Mouse (Mus musculus) ES-Bruce4 (cell line): ENCODE measurements around the gene Lce3e. TPM values are rescaled to one million over a fixed set of nuclear protein-coding genes. Genes with fewer than 3 reads are reported as not detected.

Experiments
- H3K27ac ChIP-seq: 2 replicates; pipeline ENCODE4 v1.5.1; 2012; ENCODE audit warnings: low read length, inconsistent platforms; ENCODE audit not compliant: insufficient read depth
- H3K27me3 ChIP-seq: 2 replicates; pipeline ENCODE4 v1.6.1; 2012; ENCODE audit warnings: mild to moderate bottlenecking, low read length, inconsistent platforms; ENCODE audit not compliant: control insufficient read depth, poor library complexity, insufficient read depth, severe bottlenecking
- H3K36me3 ChIP-seq: 2 replicates; pipeline ENCODE4 v1.6.1; 2012; ENCODE audit warnings: inconsistent platforms, mild to moderate bottlenecking, low read length, moderate library complexity; ENCODE audit not compliant: control insufficient read depth, poor library complexity, insufficient read depth, severe bottlenecking
- H3K4me1 ChIP-seq: one replicate; pipeline ENCODE4 v1.8.1; 2011; ENCODE audit warnings: low read length; ENCODE audit not compliant: control insufficient read depth, insufficient read depth
- H3K4me3 ChIP-seq: 2 replicates; pipeline ENCODE4 v1.5.1; 2011; ENCODE audit warnings: low read depth, mild to moderate bottlenecking, low read length
- H3K9ac ChIP-seq: 2 replicates; pipeline ENCODE4 v1.6.1; 2012; ENCODE audit warnings: low read depth, mild to moderate bottlenecking, inconsistent platforms; ENCODE audit not compliant: poor library complexity, severe bottlenecking
- H3K9me3 ChIP-seq: replicated peaks from 2 replicates; pipeline ENCODE4 v1.6.1; 2012; ENCODE audit warnings: mild to moderate bottlenecking, low read length, inconsistent platforms; ENCODE audit not compliant: control insufficient read depth, poor library complexity, insufficient read depth, severe bottlenecking
- CTCF ChIP-seq: IDR thresholded peaks from one replicate; pipeline ENCODE4 v1.8.1; 2011; ENCODE audit warnings: low read depth, low read length
- EP300 ChIP-seq: IDR thresholded peaks from 2 replicates; pipeline ENCODE4 v1.6.1; 2011; ENCODE audit warnings: low read depth, low read length; ENCODE audit not compliant: insufficient read depth
- POLR2A ChIP-seq: IDR thresholded peaks from one replicate; pipeline ENCODE4 v1.8.1; 2011; ENCODE audit warnings: low read length; ENCODE audit not compliant: insufficient read depth
- polyA plus RNA-seq: library from polyadenylated mRNA; stranded (reverse); fragments of >200 nt; gene quantifications from 2 replicates; pipeline ENCODE4 v1.2.4, GENCODE M21; 2011; ENCODE audit warnings: low read depth; ENCODE audit not compliant: missing spikeins, insufficient read depth, insufficient read length

The Lce3e gene
- polyA plus RNA-seq, 1 experiment, result not detected

DNA sequence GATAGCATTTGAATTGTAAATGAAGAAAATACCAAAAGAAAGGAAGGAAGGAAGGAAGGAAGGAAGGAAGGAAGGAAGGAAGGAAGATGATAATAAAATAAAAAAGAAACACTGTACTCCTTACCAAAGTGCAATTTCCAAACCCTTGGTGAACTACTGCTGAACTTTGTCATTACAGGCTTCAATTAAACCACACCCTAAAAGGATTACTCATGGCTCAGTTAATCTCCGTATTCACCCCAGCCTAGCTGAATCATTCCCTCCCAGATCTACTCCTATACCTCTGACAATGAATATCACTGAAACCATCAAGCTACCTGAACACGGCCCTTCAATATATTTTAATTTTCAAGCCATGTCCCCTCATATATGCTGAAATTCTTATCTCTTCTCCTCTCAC lies 11.6 kb downstream of the Lce3e start:
- Histone ChIP-seq H3K4me3 (no peak overlapping the region), H3K4me1 (no peaks in the 10 kb centered on the region)
- TF ChIP-seq CTCF (no peak), EP300 (no peak), POLR2A (no peak)

DNA sequence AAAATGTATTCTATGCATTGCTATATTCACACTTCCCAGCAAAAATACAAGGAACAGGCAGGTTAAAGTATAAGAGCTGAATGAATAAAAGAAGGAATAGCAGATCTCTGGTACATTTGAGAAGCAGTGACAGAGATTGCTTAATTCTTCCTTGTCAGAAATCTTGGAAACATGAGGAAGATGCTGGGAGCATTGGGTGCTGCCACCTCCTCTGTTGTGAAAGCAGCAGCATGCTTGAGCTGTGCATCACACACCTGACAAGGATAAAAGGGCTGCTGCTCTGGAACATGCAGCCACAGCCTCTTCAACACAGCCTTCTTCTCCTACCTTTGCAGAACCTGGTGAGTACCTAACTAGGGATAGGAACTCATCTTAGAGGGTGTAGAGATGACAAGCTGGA lies 25.1 kb downstream of the Lce3e start, which contains the start of gene Lce3f:
Gene Lce3f (plus strand): TSS at position 301 of the 400 bp plus-strand sequence.
- Histone ChIP-seq H3K4me3 (no peak within 1 kb of the TSS), H3K9ac (no peak within 1 kb of the TSS), H3K27ac (no peak within 1 kb of the TSS), H3K4me1 (no peaks in the 10 kb centered on the region), H3K36me3 (no peaks in the 10 kb centered on the region), H3K27me3 (no peaks in the 10 kb centered on the region; the same call in 1 of the 2 replicates), H3K9me3 (no peaks in the 10 kb centered on the region)
- no peak for TF ChIP-seq POLR2A
- TF ChIP-seq EP300, result no peak
- TF ChIP-seq CTCF, result no peak

More for the DNA sequence above, 11.6 kb downstream of the Lce3e start:
- Histone ChIP-seq H3K27ac (no peak overlapping the region), H3K36me3 (no peaks in the 10 kb centered on the region), H3K27me3 (no peaks in the 10 kb centered on the region), H3K9ac (no peak overlapping the region), H3K9me3 (no peaks in the 10 kb centered on the region)

DNA sequence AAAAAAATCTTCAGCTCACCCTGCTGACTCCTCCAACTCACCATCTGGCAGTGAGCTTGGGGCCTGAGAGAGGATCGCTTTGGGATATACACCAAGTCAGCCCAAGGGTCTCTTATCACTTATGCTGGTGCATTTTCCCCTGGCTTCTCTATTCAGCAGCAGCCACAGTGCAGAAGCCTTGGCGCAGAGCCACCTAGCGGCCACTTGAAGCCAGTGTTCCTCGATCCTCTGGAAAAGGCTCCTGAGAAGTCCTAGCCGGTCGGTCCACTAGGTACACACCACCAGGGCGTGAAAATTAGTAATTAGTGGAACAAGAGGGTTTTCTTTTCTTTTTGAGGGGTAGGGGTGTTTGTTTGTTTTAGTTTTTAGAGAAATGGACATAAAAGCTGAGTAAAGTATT lies 31.8 kb downstream of the Lce3e start:
- Histone ChIP-seq H3K9ac (no peak overlapping the region), H3K4me1 (no peaks in the 10 kb centered on the region), H3K27me3 (no peaks in the 10 kb centered on the region)

DNA sequence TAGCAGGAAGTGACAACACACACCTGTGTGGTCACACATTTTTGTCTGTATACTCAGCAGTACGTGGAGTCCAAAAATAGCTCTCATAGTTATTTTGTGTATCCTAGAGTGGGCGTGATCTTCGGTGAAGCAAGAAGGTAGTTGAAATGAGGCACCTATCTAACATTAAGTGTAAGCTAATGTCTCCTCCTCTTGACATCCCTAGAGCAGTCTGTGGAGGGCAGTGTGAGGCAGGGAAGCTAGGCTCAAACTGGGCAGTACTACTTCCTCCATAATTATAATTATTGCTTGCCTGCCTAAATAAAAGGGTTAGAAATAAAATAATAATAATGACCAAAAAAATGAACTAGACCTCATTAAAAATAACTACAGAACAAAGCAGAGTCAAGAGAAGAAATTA lies 33.8 kb downstream of the Lce3e start:
- no peaks in the 10 kb centered on the region for H3K27me3 ChIP-seq
- no peak for TF ChIP-seq CTCF
- TF ChIP-seq EP300, result no peak
- TF ChIP-seq POLR2A, result no peak
- H3K9me3 ChIP-seq, result no peaks in the 10 kb centered on the region
- no peak overlapping the region for H3K9ac ChIP-seq
- no peaks in the 10 kb centered on the region for H3K4me1 ChIP-seq
- no peak overlapping the region for H3K27ac ChIP-seq
- no peak overlapping the region for H3K4me3 ChIP-seq
- no peaks in the 10 kb centered on the region for H3K36me3 ChIP-seq

More for the DNA sequence above, 31.8 kb downstream of the Lce3e start:
- H3K36me3 ChIP-seq, result no peaks in the 10 kb centered on the region
- H3K9me3 ChIP-seq, result no peaks in the 10 kb centered on the region
- no peak overlapping the region for H3K4me3 ChIP-seq
- H3K27ac ChIP-seq, result no peak overlapping the region
- no peak for TF ChIP-seq EP300
- peak; percentile 85 for TF ChIP-seq CTCF
- TF ChIP-seq POLR2A, result no peak

DNA sequence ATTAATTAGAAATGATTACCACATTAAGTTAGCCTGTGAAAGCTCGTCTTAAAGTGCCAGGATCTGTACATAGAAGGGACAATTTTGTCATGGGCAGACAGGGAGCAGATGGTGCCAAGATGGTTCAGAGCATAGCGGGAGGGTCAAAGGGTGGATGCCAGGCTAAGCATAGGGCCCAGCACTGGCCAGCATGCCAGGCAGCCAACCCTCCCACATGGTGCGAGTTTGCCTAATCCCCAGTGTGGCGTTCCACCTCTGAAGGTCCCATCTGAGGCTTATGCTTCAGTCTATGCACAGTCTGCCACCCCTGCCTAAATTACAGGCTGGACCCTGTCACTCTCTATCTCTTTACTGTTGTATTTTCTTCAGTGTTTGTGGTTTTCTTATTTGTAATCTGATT lies 36.0 kb downstream of the Lce3e start:
- H3K4me3 ChIP-seq, result no peak overlapping the region
- no peaks in the 10 kb centered on the region for H3K9me3 ChIP-seq
- no peaks in the 10 kb centered on the region for H3K27me3 ChIP-seq
- no peak for TF ChIP-seq CTCF
- no peak for TF ChIP-seq EP300
- H3K27ac ChIP-seq, result no peak overlapping the region
- H3K36me3 ChIP-seq, result no peaks in the 10 kb centered on the region
- H3K9ac ChIP-seq, result no peak overlapping the region
- H3K4me1 ChIP-seq, result no peaks in the 10 kb centered on the region

DNA sequence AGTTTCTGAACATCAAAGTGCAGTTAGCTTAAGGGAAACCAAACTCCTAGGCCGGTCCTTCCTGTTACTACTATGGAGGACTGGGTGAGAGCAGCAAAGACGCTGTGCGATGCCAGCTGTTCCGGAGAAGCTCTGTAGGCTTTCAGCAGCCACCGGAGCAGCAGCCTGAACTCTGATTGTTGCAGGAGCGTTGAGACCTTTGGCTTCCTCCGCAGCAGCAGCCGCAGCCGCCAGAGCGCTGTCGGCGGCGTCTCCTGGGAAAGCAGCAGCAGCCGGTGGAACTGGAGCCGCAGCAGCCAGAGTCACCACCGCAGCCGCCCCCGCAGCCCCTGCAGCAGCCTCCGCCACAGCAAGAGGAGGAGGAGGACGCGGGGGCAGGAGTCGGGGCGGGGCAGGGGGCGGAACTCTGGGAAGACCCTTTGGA lies 47.5 kb downstream of the Lce3e start:
- no peak for TF ChIP-seq POLR2A
- no peak for TF ChIP-seq EP300
- TF ChIP-seq CTCF, result no peak
- peaks cover 4% of the 10 kb centered on the region for H3K4me1 ChIP-seq
- no peaks in the 10 kb centered on the region for H3K9me3 ChIP-seq
- H3K36me3 ChIP-seq, result no peaks in the 10 kb centered on the region
- peak overlapping the region; percentile 39 for H3K4me3 ChIP-seq
- H3K9ac ChIP-seq, result no peak overlapping the region
- no peak overlapping the region for H3K27ac ChIP-seq
- H3K27me3 ChIP-seq, result no peaks in the 10 kb centered on the region
